Mouse (Mus musculus) ZHBTc4 (cell line): ENCODE data around the gene Slc38a9.
A peak's percentile ranks its signal among the peaks of the same experiment; 100 is the strongest.

Source experiments
- DNase-seq: peaks from one replicate; pipeline ENCODE4 v3.0.0-alpha.2; 2011; ENCODE audit warnings: low read depth, low spot score

The Slc38a9 gene

DNA sequence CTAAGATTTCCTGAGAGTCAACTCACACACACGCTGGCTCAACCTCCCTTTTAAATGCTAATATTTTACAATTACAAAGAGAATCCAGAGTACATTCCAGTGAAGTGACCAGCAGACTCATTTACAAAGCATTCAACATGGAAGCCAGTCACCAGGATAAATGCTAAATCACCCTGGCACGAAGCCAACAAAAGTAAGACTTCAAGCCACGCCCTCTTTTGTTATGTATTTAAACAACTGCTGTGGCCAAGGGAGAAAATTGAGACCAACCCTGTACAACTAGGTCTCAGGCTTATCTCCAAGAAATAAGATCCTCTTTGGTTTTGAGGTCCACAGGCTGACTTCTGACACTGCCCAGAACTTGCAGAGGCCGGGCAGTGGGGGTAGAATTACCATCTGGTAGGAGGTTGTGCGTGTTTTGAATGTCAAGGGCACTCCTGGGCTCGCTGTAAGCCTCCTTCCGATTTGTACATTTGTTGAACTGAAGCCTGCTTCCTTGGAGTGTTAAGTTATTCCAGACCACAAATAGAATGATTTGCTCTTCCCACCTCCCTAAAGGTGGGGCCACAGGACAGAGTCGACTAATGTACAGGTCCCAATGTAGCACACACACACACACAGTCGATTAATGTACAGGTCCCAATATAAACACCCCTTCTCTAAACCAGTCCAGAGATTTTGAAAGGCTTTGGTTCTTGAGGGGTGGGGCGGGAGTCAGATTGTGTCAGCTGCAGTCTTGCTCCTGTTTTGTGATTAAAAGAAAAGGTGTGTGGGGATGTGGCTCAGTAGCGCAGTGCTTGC is 110.2 kb downstream of the Slc38a9 start:
- peak; percentile 98 for DNase-seq

- DNase-seq: peak; percentile 49
Observed at GRCm38 (mm10) chr13:112771447-112772208, 111.1 kb downstream of the Slc38a9 start.

DNA sequence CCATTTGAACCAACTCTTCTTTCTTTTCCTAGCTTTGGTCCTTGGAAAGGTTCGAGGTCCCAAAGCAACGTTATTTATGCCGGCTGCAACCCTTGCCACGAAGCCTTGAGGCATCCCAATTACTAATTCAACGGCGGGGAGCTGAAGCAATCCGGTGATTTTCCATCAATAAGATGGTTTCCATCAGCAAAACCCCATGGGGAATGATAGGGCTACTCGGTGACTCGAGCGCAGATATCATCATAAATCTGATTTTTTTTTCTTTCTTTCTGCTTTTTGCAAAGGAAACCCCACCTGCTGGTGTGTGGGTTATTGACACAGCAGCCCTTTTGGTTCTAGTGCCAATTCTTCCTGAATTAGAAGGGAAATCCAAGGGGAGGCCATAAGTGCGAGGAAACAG is 111.7 kb downstream of the Slc38a9 start:
- no peak for DNase-seq

- no peak for DNase-seq
Observed at GRCm38 (mm10) chr13:112772861-112773260, 112.3 kb downstream of the Slc38a9 start.

- DNase-seq: no peak
Observed at GRCm38 (mm10) chr13:112773991-112774675, 113.6 kb downstream of the Slc38a9 start.

DNA sequence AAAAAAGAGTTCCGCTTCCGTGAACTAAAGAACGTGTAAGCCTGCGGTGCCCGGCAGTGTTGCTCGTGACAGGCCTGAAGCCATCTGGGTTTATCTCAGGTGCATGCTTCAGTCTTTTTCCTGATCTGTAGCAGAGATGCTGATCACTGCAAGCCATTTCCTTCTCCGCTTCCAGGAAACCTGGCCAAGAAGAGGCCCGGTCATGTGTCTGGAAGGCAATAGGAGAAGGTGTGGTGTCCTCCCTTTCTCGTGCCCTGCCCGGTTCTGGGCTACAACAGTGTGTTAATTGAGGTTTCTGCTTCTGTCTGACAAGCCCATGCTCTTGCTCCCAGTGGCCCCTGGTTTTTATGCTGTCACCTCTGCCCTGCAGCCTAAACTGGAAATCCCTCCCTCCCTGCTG is 115.3 kb downstream of the Slc38a9 start:
- DNase-seq: no peak

- DNase-seq: no peak
Observed at GRCm38 (mm10) chr13:112778407-112778806, 117.9 kb downstream of the Slc38a9 start.

- DNase-seq: no peak
Observed at GRCm38 (mm10) chr13:112785305-112785704, 124.8 kb downstream of the Slc38a9 start.

DNA sequence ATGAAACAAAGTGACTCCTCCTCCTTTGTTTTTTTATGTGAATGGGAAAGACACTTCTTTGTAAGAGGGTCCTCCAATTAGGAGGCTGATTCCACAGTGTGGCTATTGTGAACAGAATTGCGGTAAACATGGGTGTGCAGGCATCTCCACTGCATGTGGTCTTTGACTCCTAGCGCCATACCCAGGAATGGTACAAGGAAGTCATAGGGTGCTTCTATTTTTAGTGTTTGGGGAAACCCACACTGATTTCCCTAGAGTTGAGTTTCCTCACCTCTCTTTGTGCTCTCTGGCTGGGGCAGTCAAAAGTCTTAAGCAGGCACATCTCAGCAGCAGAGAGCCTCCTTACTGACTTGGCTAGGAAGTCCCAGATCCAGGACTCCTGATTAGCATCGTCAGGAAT is 125.6 kb downstream of the Slc38a9 start:
- peak; percentile 24 for DNase-seq

GRCm38 (mm10) chr13:112786942-112787533 is 126.5 kb downstream of the Slc38a9 start:
- no peak for DNase-seq
